Mouse (Mus musculus) embryo, embryonic 9.5 days (tissue): ENCODE results near the gene Tmem234.
"Not testable (repeated sequence)": the region's sequence is repeated elsewhere in the genome, so short reads cannot be mapped to it uniquely, and the experiment has no call there.

Source experiments
- DNase-seq: peaks from one replicate; pipeline ENCODE4 v3.0.0-alpha.2; 2017; ENCODE audit errors: extremely low spot score

Gene Tmem234

GRCm38 (mm10) chr4:129600233-129601158, at the start of gene Tmem234, which contains the start of gene Eif3i:
Gene Tmem234, plus strand, starts transcription at chr4:129600668.
Gene Eif3i, minus strand, starts transcription at chr4:129600648.
- DNase-seq, result peak; percentile 84

- not testable (repeated sequence) for DNase-seq
Observed at GRCm38 (mm10) chr4:129554512-129554911, 46.0 kb upstream of the Tmem234 start.

- DNase-seq, result peak; percentile 73
Observed at GRCm38 (mm10) chr4:129555421-129555861, 45.0 kb upstream of the Tmem234 start.

- DNase-seq, result no peak
Observed at GRCm38 (mm10) chr4:129555862-129556531, 44.5 kb upstream of the Tmem234 start.

- peak; percentile 91 for DNase-seq
Observed at GRCm38 (mm10) chr4:129556532-129557223, 43.8 kb upstream of the Tmem234 start.

- no peak for DNase-seq
Observed at GRCm38 (mm10) chr4:129557256-129557808, 43.1 kb upstream of the Tmem234 start.

- DNase-seq, result no peak
Observed at GRCm38 (mm10) chr4:129558321-129558955, 42.0 kb upstream of the Tmem234 start.

GRCm38 (mm10) chr4:129561184-129561583, 39.3 kb upstream of the Tmem234 start:
- no peak for DNase-seq

GRCm38 (mm10) chr4:129563718-129564117, 36.8 kb upstream of the Tmem234 start:
- DNase-seq, result peak; percentile 68

- no peak for DNase-seq
Observed at GRCm38 (mm10) chr4:129565139-129565538, 35.3 kb upstream of the Tmem234 start.

GRCm38 (mm10) chr4:129568366-129568765, 32.1 kb upstream of the Tmem234 start:
- DNase-seq, result no peak

- DNase-seq, result no peak
Observed at GRCm38 (mm10) chr4:129570028-129570427, 30.4 kb upstream of the Tmem234 start.

- DNase-seq, result no peak
Observed at GRCm38 (mm10) chr4:129571551-129572084, 28.9 kb upstream of the Tmem234 start.

GRCm38 (mm10) chr4:129572236-129573092, 28.0 kb upstream of the Tmem234 start:
- DNase-seq, result no peak

GRCm38 (mm10) chr4:129573093-129573370, 27.4 kb upstream of the Tmem234 start:
- DNase-seq, result no peak

- no peak for DNase-seq
Observed at GRCm38 (mm10) chr4:129573430-129573829, 27.0 kb upstream of the Tmem234 start, which contains the start of gene Lck. Gene Lck, minus strand, starts transcription at chr4:129573641.

GRCm38 (mm10) chr4:129575171-129575844, 25.2 kb upstream of the Tmem234 start:
- DNase-seq, result no peak

GRCm38 (mm10) chr4:129576863-129577491, 23.5 kb upstream of the Tmem234 start:
- peak; percentile 54 for DNase-seq

GRCm38 (mm10) chr4:129577688-129578087, 22.8 kb upstream of the Tmem234 start:
- no peak for DNase-seq
